Mouse (Mus musculus): ENCODE results near the gene Nos3.
A peak's percentile ranks its signal among the peaks of the same experiment; 100 is the strongest.

Nos3 gene

GRCm38 (mm10) chr5:24346313-24346712 is 18.3 kb upstream of the Nos3 start:
- DNase-seq: no peak

- DNase-seq: no peak
These were observed 17.3 kb upstream of the Nos3 start for GRCm38 (mm10) chr5:24347186-24347875.

- peak; percentile 42 for DNase-seq
These were observed 16.5 kb upstream of the Nos3 start for GRCm38 (mm10) chr5:24348128-24348527.

GRCm38 (mm10) chr5:24348546-24348945 is 16.1 kb upstream of the Nos3 start:
- no peak for DNase-seq

GRCm38 (mm10) chr5:24350073-24350472 is 14.5 kb upstream of the Nos3 start:
- DNase-seq: no peak

GRCm38 (mm10) chr5:24350531-24351250 is 13.9 kb upstream of the Nos3 start:
- no peak for DNase-seq

GRCm38 (mm10) chr5:24351278-24351677 is 13.3 kb upstream of the Nos3 start, which contains the start of gene Kcnh2:
Gene Kcnh2 (minus strand): TSS chr5:24351604.
- no peak for DNase-seq

- peak; percentile 82 for DNase-seq
These were observed 12.9 kb upstream of the Nos3 start for GRCm38 (mm10) chr5:24351701-24352171.

GRCm38 (mm10) chr5:24352251-24352859 is 12.3 kb upstream of the Nos3 start:
- no peak for DNase-seq

GRCm38 (mm10) chr5:24353327-24353726 is 11.3 kb upstream of the Nos3 start:
- no peak for DNase-seq

GRCm38 (mm10) chr5:24356764-24357163 is 7.8 kb upstream of the Nos3 start:
- DNase-seq: no peak

GRCm38 (mm10) chr5:24357461-24357860 is 7.1 kb upstream of the Nos3 start:
- DNase-seq: no peak

- peak; percentile 69 for DNase-seq
These were observed 3.7 kb upstream of the Nos3 start for GRCm38 (mm10) chr5:24360792-24361454.

GRCm38 (mm10) chr5:24363467-24363866 is 1.1 kb upstream of the Nos3 start:
- no peak for DNase-seq

GRCm38 (mm10) chr5:24364061-24364460 is 549 bp upstream of the Nos3 start:
- no peak for DNase-seq

- no peak for DNase-seq
These were observed 353 bp downstream of the Nos3 start for GRCm38 (mm10) chr5:24364963-24365362.

- DNase-seq: no peak
These were observed 918 bp downstream of the Nos3 start for GRCm38 (mm10) chr5:24365528-24365927.

GRCm38 (mm10) chr5:24366426-24366825 is 1.8 kb downstream of the Nos3 start:
- DNase-seq: no peak

GRCm38 (mm10) chr5:24369767-24370166 is 5.2 kb downstream of the Nos3 start:
- DNase-seq: no peak

GRCm38 (mm10) chr5:24373807-24374206 is 9.2 kb downstream of the Nos3 start:
- no peak for DNase-seq

GRCm38 (mm10) chr5:24374216-24374615 is 9.6 kb downstream of the Nos3 start:
- no peak for DNase-seq

- DNase-seq: no peak
These were observed 10.2 kb downstream of the Nos3 start for GRCm38 (mm10) chr5:24374666-24375328.

- DNase-seq: no peak
These were observed 14.1 kb downstream of the Nos3 start for GRCm38 (mm10) chr5:24378700-24379099.
